Mouse (Mus musculus) MEL (cell line): Measurements from ENCODE around the gene Wdr81. TPM values are rescaled to one million over a fixed set of nuclear protein-coding genes. Genes with fewer than 3 reads are reported as not detected.

Experiments
- DNase-seq: peaks from one replicate; pipeline ENCODE4 v3.0.0; 2011; ENCODE audit warnings: low read depth, low spot score
- H3K27ac ChIP-seq: 2 replicates; pipeline ENCODE4 v1.5.1; 2012; ENCODE audit warnings: low read depth, mild to moderate bottlenecking, control low read depth, low read length, moderate library complexity; ENCODE audit not compliant: control insufficient read depth
- H3K27me3 ChIP-seq, 2 experiments: fragments of 150-350 bp in 1 of 2; sonication (generic) in 1 of 2; 2 replicates each; pipeline ENCODE4 v1.6.1; 2012; ENCODE audit warnings: low read length in 2 of 2, mild to moderate bottlenecking in 2 of 2, improper control_type of control experiment in 1 of 2, moderate library complexity in 1 of 2; ENCODE audit not compliant: insufficient read depth in 2 of 2, control insufficient read depth in 1 of 2
- H3K36me3 ChIP-seq, 2 experiments: 2 replicates each; pipeline ENCODE4 v1.6.1; 2012 to 2014; ENCODE audit warnings: low read length in 2 of 2, improper control_type of control experiment in 1 of 2, inconsistent platforms in 1 of 2, mild to moderate bottlenecking in 1 of 2; ENCODE audit not compliant: insufficient read depth in 2 of 2, control insufficient read depth in 1 of 2
- H3K4me1 ChIP-seq, 2 experiments: fragments of 150-350 bp in 1 of 2; sonication (generic) in 1 of 2; 2 replicates each; pipeline ENCODE4 v1.6.1; 2012; ENCODE audit warnings: low read length in 2 of 2, improper control_type of control experiment in 1 of 2, mild to moderate bottlenecking in 1 of 2; ENCODE audit not compliant: insufficient read depth in 2 of 2, control insufficient read depth in 1 of 2
- H3K4me3 ChIP-seq, 2 experiments: fragments of 150-350 bp in 1 of 2; sonication (generic) in 1 of 2; 2 replicates each; pipeline ENCODE4 v1.5.1; 2012; ENCODE audit warnings: low read depth in 2 of 2, low read length in 2 of 2, mild to moderate bottlenecking in 2 of 2, moderate library complexity in 2 of 2, control low read depth in 1 of 2, improper control_type of control experiment in 1 of 2; ENCODE audit not compliant: control insufficient read depth in 1 of 2, insufficient read depth in 1 of 2
- H3K79me2 ChIP-seq: 2 replicates; pipeline ENCODE4 v1.6.1; 2012; ENCODE audit warnings: mild to moderate bottlenecking, low read length, moderate library complexity; ENCODE audit not compliant: control insufficient read depth, poor library complexity, insufficient read depth
- H3K9ac ChIP-seq: 2 replicates; pipeline ENCODE4 v1.6.1; 2012; ENCODE audit warnings: low read depth, mild to moderate bottlenecking, control low read depth, low read length, moderate library complexity; ENCODE audit not compliant: control insufficient read depth, poor library complexity, severe bottlenecking
- H3K9me3 ChIP-seq: fragments of 150-350 bp; sonication (generic); replicated peaks from 2 replicates; pipeline ENCODE4 v1.6.1; 2012; ENCODE audit warnings: mild to moderate bottlenecking, low read length, improper control_type of control experiment, moderate library complexity; ENCODE audit not compliant: insufficient read depth
- BHLHE40 ChIP-seq: IDR thresholded peaks from 2 replicates; pipeline ENCODE4 v1.6.1; 2012; ENCODE audit warnings: low read depth, mild to moderate bottlenecking, inconsistent platforms, low read length, improper control_type of control experiment, borderline replicate concordance
- CHD1 ChIP-seq: IDR thresholded peaks from 2 replicates; pipeline ENCODE4 v1.6.1; 2012; ENCODE audit warnings: low read depth, mild to moderate bottlenecking, inconsistent platforms, low read length, improper control_type of control experiment
- CTCF ChIP-seq, 3 experiments: IDR thresholded peaks in 2 of 3; conservative IDR thresholded peaks in 1 of 3; 2 replicates each; pipeline ENCODE4 v1.5.1; 2011 to 2012; ENCODE audit warnings: low read length in 3 of 3, low read depth in 2 of 3, mild to moderate bottlenecking in 2 of 3, improper control_type of control experiment in 1 of 3, inconsistent platforms in 1 of 3, mixed read lengths in 1 of 3, moderate library complexity in 1 of 3; ENCODE audit not compliant: control insufficient read depth in 1 of 3, insufficient read depth in 1 of 3, poor library complexity in 1 of 3, severe bottlenecking in 1 of 3
- ETS1 ChIP-seq: IDR thresholded peaks from 2 replicates; pipeline ENCODE4 v1.6.1; 2012; ENCODE audit warnings: low read depth, mild to moderate bottlenecking, inconsistent platforms, low read length, improper control_type of control experiment, moderate library complexity
- GATA1 ChIP-seq: IDR thresholded peaks from 2 replicates; pipeline ENCODE4 v1.6.1; 2011; ENCODE audit warnings: low read depth, low read length, improper control_type of control experiment
- HCFC1 ChIP-seq: IDR thresholded peaks from 2 replicates; pipeline ENCODE4 v1.6.1; 2012; ENCODE audit warnings: low read depth, mild to moderate bottlenecking, inconsistent platforms, low read length, improper control_type of control experiment, moderate library complexity
- JUND ChIP-seq: IDR thresholded peaks from 2 replicates; pipeline ENCODE4 v1.6.1; 2011; ENCODE audit warnings: low read depth, mild to moderate bottlenecking, improper control_type of control experiment, low read length
- KAT2A ChIP-seq: conservative IDR thresholded peaks from 2 replicates; pipeline ENCODE4 v1.6.1; 2012; ENCODE audit warnings: low read depth, low read length, improper control_type of control experiment, inconsistent platforms
- MAX ChIP-seq: IDR thresholded peaks from 2 replicates; pipeline ENCODE4 v1.6.1; 2011; ENCODE audit warnings: low read length, improper control_type of control experiment
- MXI1 ChIP-seq: IDR thresholded peaks from 2 replicates; pipeline ENCODE4 v1.6.1; 2011; ENCODE audit warnings: mild to moderate bottlenecking, low read depth, low read length, improper control_type of control experiment
- MYB ChIP-seq: IDR thresholded peaks from 2 replicates; pipeline ENCODE4 v1.6.1; 2011; ENCODE audit warnings: mild to moderate bottlenecking, low read depth, low read length, improper control_type of control experiment
- MYC ChIP-seq: IDR thresholded peaks from 2 replicates; pipeline ENCODE4 v1.6.1; 2011; ENCODE audit warnings: low read depth, mild to moderate bottlenecking, low read length, improper control_type of control experiment, moderate library complexity
- NRF1 ChIP-seq: IDR thresholded peaks from 2 replicates; pipeline ENCODE4 v1.6.1; 2014; ENCODE audit warnings: low read depth, mild to moderate bottlenecking, inconsistent platforms, low read length, improper control_type of control experiment, moderate library complexity; ENCODE audit not compliant: poor library complexity, insufficient read depth, severe bottlenecking
- POLR2AphosphoS2 ChIP-seq: IDR thresholded peaks from 2 replicates; pipeline ENCODE4 v1.6.1; 2011; ENCODE audit warnings: low read length, improper control_type of control experiment
- POLR2AphosphoS5 ChIP-seq: IDR thresholded peaks from 2 replicates; pipeline ENCODE4 v1.6.1; 2012; ENCODE audit warnings: low read depth, borderline replicate concordance, mild to moderate bottlenecking, inconsistent platforms, low read length, moderate library complexity, mixed read lengths
- TAL1 ChIP-seq: IDR thresholded peaks from 2 replicates; pipeline ENCODE4 v1.6.1; 2012; ENCODE audit warnings: mild to moderate bottlenecking, inconsistent platforms, low read length, moderate library complexity, mixed read lengths
- TBP ChIP-seq: IDR thresholded peaks from 2 replicates; pipeline ENCODE4 v1.8.0; 2011; ENCODE audit warnings: low read depth, low read length, improper control_type of control experiment
- UBTF ChIP-seq: IDR thresholded peaks from 2 replicates; pipeline ENCODE4 v1.6.1; 2012; ENCODE audit warnings: low read depth, mild to moderate bottlenecking, inconsistent platforms, low read length, improper control_type of control experiment, moderate library complexity, borderline replicate concordance; ENCODE audit not compliant: insufficient read depth
- USF1 ChIP-seq: IDR thresholded peaks from 2 replicates; pipeline ENCODE4 v1.6.1; 2014; ENCODE audit warnings: low read depth, mild to moderate bottlenecking, inconsistent platforms, low read length, improper control_type of control experiment, moderate library complexity
- USF2 ChIP-seq, 2 experiments: IDR thresholded peaks; 2 replicates each; pipeline ENCODE4 v1.6.1; 2011 to 2012; ENCODE audit warnings: improper control_type of control experiment in 2 of 2, low read length in 2 of 2, borderline replicate concordance in 1 of 2, inconsistent platforms in 1 of 2, low read depth in 1 of 2, mild to moderate bottlenecking in 1 of 2; ENCODE audit not compliant: insufficient read depth in 1 of 2
- ZC3H11A ChIP-seq: IDR thresholded peaks from 2 replicates; pipeline ENCODE4 v1.6.1; 2012; ENCODE audit warnings: low read depth, mild to moderate bottlenecking, inconsistent platforms, low read length, improper control_type of control experiment
- ZKSCAN1 ChIP-seq: IDR thresholded peaks from 2 replicates; pipeline ENCODE4 v1.6.1; 2012; ENCODE audit warnings: low read depth, mild to moderate bottlenecking, inconsistent platforms, low read length, improper control_type of control experiment, moderate library complexity
- ZNF384 ChIP-seq: IDR thresholded peaks from 2 replicates; pipeline ENCODE4 v1.6.1; 2012; ENCODE audit warnings: low read depth, mild to moderate bottlenecking, inconsistent platforms, low read length, improper control_type of control experiment
- polyA plus RNA-seq, 2 experiments: library from polyadenylated mRNA; stranded (reverse) in 1 of 2; unstranded in 1 of 2; fragments of >175 nt in 1 of 2; fragments of >200 nt in 1 of 2; gene quantifications; 2 replicates each; pipeline versions ENCODE4 v1.2.1 to v1.2.4; 2012; ENCODE audit warnings: low replicate concordance in 2 of 2, low read depth in 1 of 2; ENCODE audit not compliant: insufficient read length in 2 of 2, insufficient read depth in 1 of 2, missing spikeins in 1 of 2
- total RNA-seq: library from RNA; depleted of rRNA; stranded (reverse); fragments of 300-350 nt; gene quantifications from 2 replicates; pipeline ENCODE4 v1.2.3, GENCODE M21; 2012

The Wdr81 gene
- total and polyA plus RNA-seq, 3 experiments = 7.0 to 13.9 TPM; not detected in 1

DNA sequence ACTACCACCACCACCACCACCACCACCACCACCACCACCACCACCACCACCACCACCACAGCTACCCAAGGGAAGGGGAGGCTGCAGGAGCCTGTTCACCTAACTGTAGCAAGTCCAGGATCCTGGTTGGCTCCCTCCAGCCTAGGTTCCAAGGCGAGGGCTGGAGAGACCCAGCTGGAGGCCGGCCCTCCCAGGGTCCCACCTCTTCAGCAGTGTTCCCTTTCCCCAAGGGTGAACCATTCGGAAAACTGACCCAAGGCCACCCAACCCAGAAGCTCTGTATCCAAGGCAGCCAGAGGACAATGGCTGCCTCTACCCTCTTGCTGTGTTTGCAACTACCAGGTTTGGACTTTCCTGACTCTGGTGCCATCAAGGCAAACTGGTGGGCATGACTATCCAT is 14.6 kb downstream of the Wdr81 start:
- Histone ChIP-seq H3K9ac (no peak overlapping the region), H3K36me3 (no peaks in the 10 kb centered on the region), H3K9me3 (no peaks in the 10 kb centered on the region), H3K79me2 (no peaks in the 10 kb centered on the region), H3K27me3 (no peaks in the 10 kb centered on the region), H3K4me1 (no peaks in the 10 kb centered on the region), H3K4me3 (no peak overlapping the region), H3K27ac (no peak overlapping the region)
- TF ChIP-seq ZNF384 = no peak
- no peak for TF ChIP-seq ZKSCAN1
- no peak for TF ChIP-seq ZC3H11A
- TF ChIP-seq MAX = no peak
- TF ChIP-seq POLR2AphosphoS2 = no peak
- no peak for TF ChIP-seq USF1
- no peak for TF ChIP-seq TBP
- no peak for TF ChIP-seq TAL1
- no peak for TF ChIP-seq HCFC1
- no peak for TF ChIP-seq POLR2AphosphoS5
- TF ChIP-seq GATA1 = no peak
- no peak for TF ChIP-seq ETS1
- no peak for TF ChIP-seq KAT2A
- no peak for DNase-seq

DNA sequence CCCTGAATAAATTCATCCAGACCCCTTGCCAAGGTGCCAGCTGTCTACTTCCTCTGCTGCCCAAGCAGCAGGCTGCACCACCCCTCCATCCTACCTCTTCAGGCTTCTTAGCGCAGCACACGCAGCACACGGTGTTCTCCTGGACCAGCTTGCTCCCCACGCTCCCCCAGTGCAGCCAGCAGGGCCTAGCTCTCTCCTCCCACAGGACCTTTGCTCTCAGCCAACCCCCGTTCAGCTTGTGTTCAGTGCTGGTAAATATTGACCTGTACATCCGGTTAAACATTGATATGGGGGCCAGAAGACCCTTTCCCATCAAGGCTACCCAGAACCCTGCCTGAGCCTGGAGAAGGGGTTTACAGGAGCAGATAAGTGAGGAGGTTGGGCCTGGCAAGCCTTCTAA is 15.2 kb downstream of the Wdr81 start, which contains the start of gene Serpinf2:
TSS of gene Serpinf2 (minus strand) at position 229 of the 400 bp plus-strand sequence.
- no peaks in the 10 kb centered on the region for H3K27me3 ChIP-seq
- no peaks in the 10 kb centered on the region for H3K79me2 ChIP-seq
- TF ChIP-seq ZKSCAN1 (no peak), ETS1 (no peak), USF1 (no peak), MAX (no peak)
- no peaks in the 10 kb centered on the region for H3K36me3 ChIP-seq
- H3K27ac ChIP-seq = no peak within 1 kb of the TSS
- no peak within 1 kb of the TSS for H3K9ac ChIP-seq
- H3K4me3 ChIP-seq = no peak within 1 kb of the TSS
- H3K4me1 ChIP-seq = no peaks in the 10 kb centered on the region
- no peak for DNase-seq
- no peaks in the 10 kb centered on the region for H3K9me3 ChIP-seq

DNA sequence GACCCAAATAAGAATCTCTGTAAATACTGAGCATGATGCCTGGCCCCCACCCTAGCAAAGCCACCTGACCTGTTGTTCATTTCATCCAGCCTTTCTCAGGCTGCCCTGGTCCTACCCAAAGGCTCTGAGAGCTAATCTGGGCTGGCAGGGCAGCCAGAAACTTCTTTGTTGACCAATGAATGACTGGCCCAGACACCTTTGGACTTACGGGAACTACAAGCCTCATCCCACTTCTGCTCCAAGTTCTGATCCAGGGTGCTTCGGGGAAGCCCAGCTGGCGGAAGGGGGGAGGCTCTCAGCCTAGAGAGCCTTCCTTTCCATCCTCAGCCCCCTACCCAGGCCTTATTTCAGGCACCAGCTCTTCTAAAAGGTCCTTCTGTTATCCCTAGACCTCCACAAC is 15.7 kb downstream of the Wdr81 start:
- H3K9ac ChIP-seq = no peak overlapping the region
- DNase-seq = no peak
- no peaks in the 10 kb centered on the region for H3K27me3 ChIP-seq
- TF ChIP-seq CTCF (IDR thresholded peaks at IDR 0.05 in 2 of 3, conservative IDR thresholded peaks at IDR 0.05 in 1 of 3; ENCODE audit: control insufficient read depth in 1 of 3, insufficient read depth in 1 of 3, low read depth in 2 of 3, low read length in 3 of 3, poor library complexity in 1 of 3, severe bottlenecking in 1 of 3) = no peak
- no peak for TF ChIP-seq MXI1
- no peak for TF ChIP-seq USF1
- TF ChIP-seq NRF1 = no peak
- no peak for TF ChIP-seq BHLHE40
- no peak for TF ChIP-seq ZKSCAN1
- TF ChIP-seq UBTF = no peak
- TF ChIP-seq ZNF384 = no peak
- no peak for TF ChIP-seq ETS1
- no peak for TF ChIP-seq MYC
- no peak for TF ChIP-seq MYB
- no peak for TF ChIP-seq CHD1
- TF ChIP-seq JUND = no peak
- TF ChIP-seq USF2 (IDR thresholded peaks at IDR 0.05; ENCODE audit: borderline replicate concordance in 1 of 2, insufficient read depth in 1 of 2, low read depth in 1 of 2, low read length in 2 of 2) = no peak
- no peaks in the 10 kb centered on the region for H3K36me3 ChIP-seq
- no peaks in the 10 kb centered on the region for H3K79me2 ChIP-seq
- H3K9me3 ChIP-seq = no peaks in the 10 kb centered on the region
- H3K4me3 ChIP-seq = no peak overlapping the region
- no peak overlapping the region for H3K27ac ChIP-seq
- no peaks in the 10 kb centered on the region for H3K4me1 ChIP-seq
